Mouse (Mus musculus) heart, embryonic 14.5 days (tissue): ENCODE data around the gene Msln. TPM values are rescaled to one million over a fixed set of nuclear protein-coding genes. Genes with fewer than 3 reads are reported as not detected.

Experiments
- ATAC-seq: fragments of 200-750 bp; cut with Nextera tagmentation; 2 replicates; pipeline ENCODE4 v1.8.0; 2017; ENCODE audit warnings: low read depth, moderate TSS enrichment; ENCODE audit not compliant: insufficient number of reproducible peaks, insufficient read depth, low FRiP score
- H3K27ac ChIP-seq, 2 experiments: fragments of 200-500 bp in 1 of 2; fragments of 300-500 bp in 1 of 2; sonication (generic) in 1 of 2; replicated peaks in 1 of 2; 2 replicates each; pipeline ENCODE4 v1.5.1; 2012 to 2014; ENCODE audit warnings: low read depth in 2 of 2, low read length in 2 of 2, control low read depth in 1 of 2, mild to moderate bottlenecking in 1 of 2, mixed read lengths in 1 of 2; ENCODE audit not compliant: control insufficient read depth in 1 of 2, insufficient read depth in 1 of 2
- H3K27me3 ChIP-seq: fragments of 300-500 bp; sonication (generic); 2 replicates; pipeline ENCODE4 v1.6.1; 2014; ENCODE audit warnings: mild to moderate bottlenecking, low read length, control low read depth; ENCODE audit not compliant: control insufficient read depth, insufficient read depth
- H3K36me3 ChIP-seq: fragments of 300-500 bp; sonication (generic); 2 replicates; pipeline ENCODE4 v1.6.1; 2014; ENCODE audit warnings: mild to moderate bottlenecking, control low read depth, low read length, mixed read lengths; ENCODE audit not compliant: control insufficient read depth, insufficient read depth
- H3K4me1 ChIP-seq, 2 experiments: fragments of 200-500 bp in 1 of 2; fragments of 300-500 bp in 1 of 2; sonication (generic) in 1 of 2; 2 replicates each; pipeline ENCODE4 v1.6.1; 2012 to 2014; ENCODE audit warnings: low read length in 2 of 2, control low read depth in 1 of 2, mixed read lengths in 1 of 2; ENCODE audit not compliant: control insufficient read depth in 2 of 2, insufficient read depth in 2 of 2
- H3K4me2 ChIP-seq: fragments of 300-500 bp; sonication (generic); 2 replicates; pipeline ENCODE4 v1.6.1; 2014; ENCODE audit warnings: mild to moderate bottlenecking, low read length
- H3K4me3 ChIP-seq, 2 experiments: fragments of 200-500 bp in 1 of 2; fragments of 300-500 bp in 1 of 2; sonication (generic) in 1 of 2; 2 replicates each; pipeline ENCODE4 v1.5.1; 2012 to 2014; ENCODE audit warnings: low read length in 2 of 2, mild to moderate bottlenecking in 2 of 2, control low read depth in 1 of 2, low read depth in 1 of 2, moderate library complexity in 1 of 2; ENCODE audit not compliant: control insufficient read depth in 1 of 2, insufficient read depth in 1 of 2
- H3K9ac ChIP-seq: fragments of 300-500 bp; sonication (generic); 2 replicates; pipeline ENCODE4 v1.6.1; 2014; ENCODE audit warnings: mild to moderate bottlenecking, low read length
- H3K9me3 ChIP-seq: fragments of 300-500 bp; sonication (generic); 2 replicates; pipeline ENCODE4 v1.6.1; 2016; ENCODE audit warnings: low read length, control low read depth; ENCODE audit not compliant: control insufficient read depth
- WGBS: fragments of 180-500 bp; shearing (Covaris S2); extraction: QIAGEN DNeasy Blood & Tissue Kit; methylation state at CpG from one replicate; pipeline ENCODE4 v1.1.7; 2014; 5-methylcytosine and 5-hydroxymethylcytosine counted together
- microRNA-seq: library from miRNA; unstranded; fragments of <30 nt; microRNA quantifications from one replicate; pipeline ENCODE4, GENCODE M21; 2016
- polyA plus RNA-seq: library from polyadenylated mRNA; unstranded; fragments of >200 nt; fragmentation: Nextera tagmentation; extraction: Ambion mirVana; gene quantifications from 2 replicates; pipeline ENCODE4 v1.2.1, GENCODE M21; 2014

The Msln gene
- polyA plus RNA-seq, 1 experiment from 2014 or later, result 31.9 TPM

GRCm38 (mm10) chr17:25709994-25710393 lies 44.2 kb downstream of the Msln start:
- Histone ChIP-seq H3K4me3 (no peak overlapping the region), H3K9ac (no peak overlapping the region), H3K9me3 (no peaks in the 10 kb centered on the region), H3K27ac (no peak overlapping the region), H3K36me3 (no peaks in the 10 kb centered on the region), H3K4me2 (no peak overlapping the region), H3K4me1 (no peaks in the 10 kb centered on the region), H3K27me3 (no peaks in the 10 kb centered on the region)
- ATAC-seq, result no peak
- WGBS, result 80% methylated on average over 2 of the region's 2 CpGs

DNA sequence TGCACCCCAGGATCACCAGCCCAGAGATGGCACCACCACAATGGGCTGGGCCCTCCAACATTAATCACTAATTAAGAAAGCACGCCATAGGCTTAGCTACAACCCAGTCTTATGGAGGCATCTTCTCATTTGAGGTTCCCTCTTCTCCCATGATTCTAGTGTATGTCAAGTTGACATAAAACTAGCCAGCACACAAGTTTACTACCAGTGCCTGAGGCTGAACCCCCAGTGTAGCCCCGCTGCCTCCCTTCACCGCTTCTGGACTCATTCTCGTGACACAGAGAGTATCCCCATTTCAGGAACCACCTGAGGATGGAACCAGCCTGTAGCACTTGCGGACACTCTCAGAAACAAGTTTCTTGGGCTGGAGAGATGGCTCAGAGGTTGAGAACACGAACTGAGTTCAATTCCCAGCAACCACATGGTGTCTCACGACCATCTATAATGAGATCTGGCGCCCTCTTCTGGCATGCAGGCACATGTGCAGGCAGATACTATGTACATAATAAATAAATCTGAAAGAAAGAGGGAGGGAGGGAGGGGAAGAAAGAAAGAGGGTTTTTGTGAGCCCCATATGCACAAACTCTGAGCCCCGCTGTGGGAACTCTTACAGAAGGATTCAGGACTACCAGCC lies 53.2 kb downstream of the Msln start:
- Histone ChIP-seq H3K9me3 (no peaks in the 10 kb centered on the region), H3K9ac (no peak overlapping the region), H3K36me3 (no peaks in the 10 kb centered on the region), H3K4me2 (no peak overlapping the region), H3K27me3 (no peaks in the 10 kb centered on the region), H3K4me3 (no peak overlapping the region), H3K4me1 (no peaks in the 10 kb centered on the region), H3K27ac (no peak overlapping the region)
- WGBS, result 53% methylated on average over 9 of the region's 9 CpGs
- ATAC-seq, result no peak

Small RNA genes lying within 50 kb of the gene (microRNA-seq; reads per million reads assigned to microRNA genes)
- not detected for gene Gm25083
- gene Mir6966, result not detected

Other genes with a start within 250 kb of the Msln start
- gene Sox8, start 183.7 kb downstream of the Msln start, polyA plus RNA-seq, result 0.44 and 0.70 TPM in 2 replicates
- gene Lmf1, start 175.3 kb downstream of the Msln start, polyA plus RNA-seq, result 36.3 and 37.8 TPM in 2 replicates
- gene Gng13, start 37.2 kb downstream of the Msln start, polyA plus RNA-seq, result 2.4 and 3.7 TPM in 2 replicates
- gene Chtf18, start 27.0 kb downstream of the Msln start, polyA plus RNA-seq, result 8.0 and 9.5 TPM in 2 replicates
- gene Rpusd1, start 26.7 kb downstream of the Msln start, polyA plus RNA-seq, result 12.0 and 13.4 TPM in 2 replicates
- gene Mslnl, start 18.3 kb downstream of the Msln start, polyA plus RNA-seq, result not detected in 2 replicates
- gene Narfl, start 19.4 kb upstream of the Msln start, polyA plus RNA-seq, result 36.6 and 37.2 TPM in 2 replicates
- gene Haghl, start 31.3 kb upstream of the Msln start, polyA plus RNA-seq, result 59.4 and 60.2 TPM in 2 replicates
- 0.09 TPM in 1 of 2 replicates, not detected in the other for gene Ccdc78, start 32.2 kb upstream of the Msln start, polyA plus RNA-seq
- gene Fam173a, start 38.5 kb upstream of the Msln start, polyA plus RNA-seq, result 58.4 and 76.0 TPM in 2 replicates
- not detected in 2 replicates for gene AC134908.4, start 41.3 kb upstream of the Msln start, polyA plus RNA-seq
- gene Metrn, start 42.8 kb upstream of the Msln start, polyA plus RNA-seq, result 3.3 and 10.1 TPM in 2 replicates
- gene Fbxl16, start 54.7 kb upstream of the Msln start, polyA plus RNA-seq, result 0.85 and 1.1 TPM in 2 replicates
- 15.2 and 17.3 TPM in 2 replicates for gene Wdr24, start 69.2 kb upstream of the Msln start, polyA plus RNA-seq
- 28.8 and 30.0 TPM in 2 replicates for gene Jmjd8, start 74.5 kb upstream of the Msln start, polyA plus RNA-seq
- gene Stub1, start 79.0 kb upstream of the Msln start, polyA plus RNA-seq, result 282 and 298 TPM in 2 replicates
- 1.2 and 1.5 TPM in 2 replicates for gene Rhbdl1, start 82.9 kb upstream of the Msln start, polyA plus RNA-seq
- 1.2 and 1.9 TPM in 2 replicates for gene Gm20683, start 87.4 kb upstream of the Msln start, polyA plus RNA-seq
- 11.5 and 12.7 TPM in 2 replicates for gene Rhot2, start 90.5 kb upstream of the Msln start, polyA plus RNA-seq
- gene Wdr90, start 107.1 kb upstream of the Msln start, polyA plus RNA-seq, result 8.2 and 8.6 TPM in 2 replicates
- gene Mcrip2, start 114.4 kb upstream of the Msln start, polyA plus RNA-seq, result 164 and 184 TPM in 2 replicates
- 36.7 and 41.7 TPM in 2 replicates for gene Mettl26, start 120.7 kb upstream of the Msln start, polyA plus RNA-seq
- gene Wfikkn1, start 126.5 kb upstream of the Msln start, polyA plus RNA-seq, result 0.27 and 0.53 TPM in 2 replicates
- 7.5 and 8.8 TPM in 2 replicates for gene Rab40c, start 165.3 kb upstream of the Msln start, polyA plus RNA-seq
- 61.8 and 62.7 TPM in 2 replicates for gene Pigq, start 190.6 kb upstream of the Msln start, polyA plus RNA-seq
- 0.09 TPM in 1 of 2 replicates, not detected in the other for gene Nhlrc4, start 190.6 kb upstream of the Msln start, polyA plus RNA-seq
- gene A930017K11Rik, start 198.2 kb upstream of the Msln start, polyA plus RNA-seq, result 0.09 TPM in 1 of 2 replicates, not detected in the other
- 11.2 and 11.3 TPM in 2 replicates for gene Capn15, start 231.4 kb upstream of the Msln start, polyA plus RNA-seq